Mouse (Mus musculus): ENCODE data around the gene Schip1. TPM values are rescaled to one million over a fixed set of nuclear protein-coding genes. Genes with fewer than 3 reads are reported as not detected.

The Schip1 gene
- total RNA-seq, 1 experiment from 2014 or later = 23.1 TPM

DNA sequence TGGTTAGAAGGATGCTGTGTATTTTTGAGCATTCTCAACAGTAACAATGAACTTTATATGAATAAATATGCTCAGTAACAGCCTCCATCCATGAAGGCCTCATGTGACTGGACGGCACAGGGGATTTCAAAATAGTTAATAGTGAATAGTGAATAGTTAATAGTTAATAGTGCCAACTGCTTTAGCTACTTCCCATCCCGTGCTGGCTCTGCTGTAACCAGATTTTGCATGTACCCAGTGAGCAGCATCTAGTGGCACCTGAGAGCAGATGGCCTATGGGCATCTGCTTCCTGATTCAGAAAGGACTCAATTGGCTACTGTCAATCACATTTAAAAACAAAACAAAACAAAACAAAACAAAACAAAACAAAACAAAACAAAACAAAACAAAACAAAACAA lies 329.0 kb downstream of the Schip1 start:
- DNase-seq = no peak

DNA sequence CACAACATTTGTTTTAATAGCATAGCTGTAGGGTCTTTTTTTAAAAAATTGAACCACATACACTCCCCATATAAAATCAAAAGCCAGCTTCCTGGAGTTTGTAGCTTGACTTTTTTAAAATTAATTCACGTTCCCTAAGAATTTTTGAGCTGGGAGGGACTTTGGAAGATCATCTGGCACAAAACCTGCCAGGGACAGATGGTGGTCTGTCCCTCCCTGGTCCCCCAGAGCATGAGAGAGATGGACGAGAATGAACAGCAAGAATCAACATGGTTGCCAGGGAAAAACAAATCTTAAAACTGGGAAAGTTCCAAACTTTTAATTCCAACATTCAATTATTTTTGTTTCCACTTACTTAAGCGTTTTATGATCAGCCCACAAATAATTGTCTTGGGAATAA lies 334.1 kb downstream of the Schip1 start:
- DNase-seq = no peak

DNA sequence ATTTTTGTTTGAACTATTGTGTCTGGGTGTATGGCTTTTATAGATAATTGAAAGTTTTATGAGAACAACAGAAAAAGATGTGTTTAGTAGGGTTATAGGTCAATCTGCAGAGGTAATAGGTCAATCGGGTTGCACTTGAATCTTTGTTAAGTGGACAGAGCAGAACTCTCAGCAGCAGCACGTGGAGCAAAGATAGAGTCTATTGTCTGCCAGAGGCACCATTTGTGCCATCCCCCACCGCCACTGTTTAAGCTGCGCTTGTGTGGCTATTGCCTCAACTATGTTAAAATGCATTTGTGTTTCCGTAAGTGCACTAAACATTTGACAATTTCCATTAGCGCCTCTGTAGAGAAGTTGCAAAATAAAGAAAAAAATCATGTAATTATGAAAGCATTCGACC lies 335.5 kb downstream of the Schip1 start:
- no peak for DNase-seq

DNA sequence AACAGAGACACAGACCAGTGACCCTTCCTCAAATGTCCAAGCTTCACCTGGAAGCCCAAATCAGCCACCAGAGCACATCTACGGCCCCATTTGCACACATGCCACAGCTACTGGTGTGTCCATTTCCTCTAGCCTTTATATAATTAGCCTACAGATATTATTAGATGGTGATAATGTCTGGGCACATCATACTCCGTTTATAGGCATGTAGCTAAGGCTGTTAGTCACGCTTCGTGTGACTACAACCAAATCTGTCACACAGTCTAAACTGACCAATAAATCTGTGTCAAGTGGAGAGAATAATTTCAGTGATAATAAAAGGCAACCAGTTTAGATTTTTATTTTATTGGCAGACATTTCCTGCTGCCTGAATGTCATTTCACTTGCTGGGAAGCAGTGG lies 338.7 kb downstream of the Schip1 start:
- no peak for DNase-seq

DNA sequence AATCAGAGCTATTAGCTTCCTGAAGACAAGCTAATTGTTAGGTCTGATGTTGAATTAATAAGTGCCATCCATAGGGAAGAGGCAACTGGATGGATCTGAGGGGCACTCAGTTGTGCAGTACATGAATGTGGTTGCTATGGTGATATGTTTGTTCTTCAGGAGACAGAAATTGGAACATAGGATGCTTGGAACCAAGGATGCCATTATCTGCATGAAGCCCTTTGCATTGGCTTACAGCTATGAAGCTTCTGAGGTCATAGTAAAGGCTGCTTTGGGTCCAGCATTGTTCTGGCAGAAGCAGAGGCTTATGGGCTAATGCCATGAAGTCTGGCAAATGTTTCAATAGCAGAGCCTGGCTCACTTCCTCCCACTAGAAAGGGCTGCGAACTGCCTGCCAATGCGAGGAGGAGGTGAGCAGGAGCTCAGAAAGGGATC lies 339.2 kb downstream of the Schip1 start:
- DNase-seq = no peak

DNA sequence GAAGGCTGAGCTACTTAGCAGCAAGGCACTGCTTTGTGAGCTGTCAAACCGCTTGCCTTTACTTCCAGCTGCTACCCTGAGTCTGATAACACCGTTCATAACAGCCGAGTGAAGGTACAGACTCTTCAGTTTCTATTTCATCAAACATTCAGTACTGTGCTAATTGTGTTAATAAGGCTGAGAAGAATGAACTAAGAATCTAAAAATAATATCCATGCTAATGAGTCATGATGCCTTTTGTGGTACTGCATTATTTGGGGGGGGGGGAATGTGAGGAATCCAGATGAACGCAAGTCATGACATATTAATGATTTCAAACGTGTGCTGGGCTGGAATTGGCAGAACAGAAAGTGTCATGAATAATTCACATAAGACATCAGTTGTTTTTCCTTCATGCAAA lies 341.1 kb downstream of the Schip1 start:
- no peak for DNase-seq

DNA sequence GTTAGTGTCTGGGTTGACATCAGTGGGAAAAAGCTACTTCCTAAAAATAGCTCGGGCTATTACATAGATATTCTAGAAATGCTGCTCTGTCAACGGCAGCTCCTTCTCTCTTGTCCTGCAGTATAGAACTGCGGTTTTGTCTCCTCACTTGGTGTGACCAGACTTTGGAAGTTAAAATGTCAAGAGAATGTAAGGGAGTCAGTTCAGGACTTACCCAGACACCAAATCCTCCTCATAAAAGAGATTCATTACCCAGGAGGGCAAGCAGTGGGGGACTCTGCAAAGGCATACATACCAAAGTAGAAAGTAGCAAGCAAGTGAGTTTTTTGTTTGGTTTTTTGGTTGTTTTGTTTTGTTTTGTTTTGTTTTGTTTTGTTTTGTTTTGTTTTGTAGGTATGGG lies 347.7 kb downstream of the Schip1 start:
- no peak for DNase-seq

DNA sequence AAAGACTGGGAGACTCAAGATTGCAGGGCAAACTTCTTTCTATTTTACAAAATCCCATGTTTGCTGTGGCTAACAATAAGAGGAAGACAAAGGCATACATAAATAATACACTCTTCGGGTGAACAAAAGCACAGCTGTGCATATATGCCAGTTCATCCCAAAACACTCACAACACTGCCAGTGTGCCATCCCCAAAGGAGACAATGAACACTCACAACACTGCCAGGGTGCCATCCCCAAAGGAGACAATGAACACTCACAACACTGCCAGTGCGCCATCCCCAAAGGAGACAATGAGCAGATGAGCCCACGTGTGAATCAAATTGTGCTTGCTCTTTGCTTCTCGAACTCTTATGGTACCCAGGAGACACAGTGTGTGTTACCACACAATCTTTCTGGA lies 355.2 kb downstream of the Schip1 start:
- no peak for DNase-seq

DNA sequence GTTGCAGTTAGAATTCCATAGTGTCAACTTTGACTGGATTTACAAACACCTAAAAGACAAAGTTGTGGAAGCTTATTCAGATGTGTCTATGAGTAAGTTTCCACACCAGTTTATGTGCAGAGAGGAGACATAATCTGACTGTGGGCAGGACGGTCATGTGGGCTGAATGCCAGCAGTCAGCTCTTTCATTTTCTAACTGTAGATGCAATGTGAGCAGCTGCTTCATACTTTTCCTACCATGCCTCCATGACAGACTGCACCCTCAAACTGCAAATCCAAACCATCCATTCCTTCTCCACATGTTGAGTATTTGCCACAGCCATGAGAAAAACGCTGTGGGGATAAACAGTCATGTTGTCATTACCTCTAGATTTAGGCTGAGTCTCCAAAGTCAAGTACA lies 356.3 kb downstream of the Schip1 start:
- no peak for DNase-seq

DNA sequence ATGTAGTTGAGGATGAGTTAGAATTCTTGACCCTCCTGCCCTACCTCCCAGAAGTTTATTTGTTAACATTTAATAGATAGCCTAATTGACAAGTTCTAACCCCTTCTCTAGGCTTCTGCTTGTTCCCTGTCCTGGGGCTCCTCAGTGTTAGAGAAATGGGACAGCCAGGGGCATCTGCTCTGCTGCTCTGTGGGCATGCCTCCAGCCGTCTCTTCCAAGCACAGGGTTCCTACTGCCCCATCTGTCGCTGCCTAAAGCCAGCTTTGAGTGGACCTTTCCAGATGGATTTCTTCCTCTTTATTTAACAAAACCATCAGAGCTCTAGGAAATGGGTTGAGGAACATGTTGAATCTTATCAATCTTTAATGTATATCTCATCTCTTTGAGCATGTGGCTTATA lies 357.2 kb downstream of the Schip1 start:
- no peak for DNase-seq

DNA sequence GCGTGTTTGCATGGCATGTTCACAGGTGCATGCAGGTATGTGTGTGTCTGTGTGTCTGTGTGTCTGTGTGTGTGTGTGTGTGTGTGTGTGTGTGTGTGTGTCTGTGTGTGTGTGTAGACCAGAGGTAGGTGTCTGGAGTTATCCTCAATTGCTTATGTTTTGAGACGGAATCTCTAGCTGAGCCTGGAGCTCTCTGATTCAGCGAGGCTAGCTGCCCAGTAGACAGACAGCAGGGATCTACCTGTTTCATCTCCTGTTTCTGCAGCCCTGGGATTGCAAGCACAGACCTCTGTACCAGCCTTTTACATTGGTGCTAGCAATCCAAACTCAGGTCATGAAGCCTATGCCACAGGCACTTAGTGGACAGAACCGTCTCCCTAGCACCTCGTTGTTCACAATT lies 363.5 kb downstream of the Schip1 start:
- DNase-seq = no peak

DNA sequence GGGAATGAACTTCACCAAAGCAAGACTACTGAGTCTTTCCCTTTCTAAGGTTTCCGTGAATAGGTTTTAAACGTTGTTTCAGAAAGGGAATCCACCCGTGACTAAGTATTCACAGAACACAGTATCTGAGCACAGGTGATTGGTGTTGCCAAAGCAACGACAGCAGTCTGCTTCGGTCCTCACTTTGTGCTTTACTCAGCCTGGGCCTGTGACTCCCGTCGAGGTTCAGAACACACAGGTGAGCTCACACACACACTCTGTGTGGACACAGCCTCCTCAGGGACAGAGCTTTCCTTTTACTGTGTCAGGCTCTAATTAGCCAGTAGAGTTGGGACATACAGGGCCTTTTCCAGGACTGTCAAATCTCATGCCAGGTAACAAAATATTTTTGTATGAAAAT lies 369.8 kb downstream of the Schip1 start:
- no peak for DNase-seq

DNA sequence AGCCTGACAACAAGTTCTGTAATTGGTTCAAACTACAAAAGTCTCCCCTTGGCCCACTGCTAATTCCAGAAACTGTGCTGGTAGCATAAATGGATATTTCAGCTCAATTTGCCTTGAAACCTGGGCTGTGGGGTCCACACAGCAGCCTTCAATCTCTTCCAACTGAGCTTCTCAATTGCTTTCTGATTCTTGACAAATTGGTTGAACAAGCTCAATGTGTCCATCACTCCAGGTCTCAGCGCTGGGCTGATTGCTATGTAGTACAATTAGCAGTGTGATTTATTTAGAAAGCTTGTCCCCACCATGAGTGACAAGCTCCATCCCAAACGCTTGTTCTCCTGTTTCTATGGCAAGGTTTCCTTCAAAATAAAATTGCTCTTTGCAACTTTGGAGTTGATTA lies 370.3 kb downstream of the Schip1 start:
- DNase-seq = no peak

DNA sequence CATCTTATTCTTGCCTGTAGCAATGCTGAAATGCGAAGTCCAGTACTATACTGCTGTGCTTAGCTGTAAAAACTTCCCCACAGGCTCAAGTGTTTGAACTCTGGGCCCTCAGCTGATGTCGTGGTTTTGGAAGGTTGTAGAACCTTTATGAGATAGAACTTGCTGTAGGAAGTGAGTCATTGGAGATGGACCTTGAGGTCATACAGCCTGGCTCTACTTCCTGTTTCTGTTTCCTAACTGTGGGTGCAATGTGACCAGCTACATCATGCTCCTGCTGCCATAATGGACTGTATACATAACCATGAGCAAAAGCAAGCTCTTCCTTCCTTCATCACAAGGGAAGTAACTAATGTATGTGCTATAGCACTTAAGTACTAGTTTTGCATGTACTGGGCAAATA lies 383.9 kb downstream of the Schip1 start:
- no peak for DNase-seq

DNA sequence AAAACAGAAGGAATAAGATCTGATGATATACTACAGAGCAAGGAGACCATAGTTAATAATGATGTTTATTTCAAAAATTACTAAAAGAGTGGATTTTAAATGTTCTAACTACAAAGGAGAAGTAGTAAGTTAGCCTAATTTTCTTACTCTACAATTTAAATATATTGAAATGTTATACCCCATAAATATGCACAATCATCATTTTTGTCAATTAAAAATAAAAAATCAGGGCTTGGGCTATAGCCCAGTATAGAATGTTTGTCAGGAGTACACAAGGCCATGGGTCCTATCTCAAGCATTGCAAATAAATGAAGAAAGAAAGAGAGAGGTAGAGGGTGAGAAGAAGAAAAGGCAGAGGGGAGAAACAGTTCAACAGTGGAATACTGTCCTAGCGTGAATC lies 387.0 kb downstream of the Schip1 start:
- DNase-seq = no peak

DNA sequence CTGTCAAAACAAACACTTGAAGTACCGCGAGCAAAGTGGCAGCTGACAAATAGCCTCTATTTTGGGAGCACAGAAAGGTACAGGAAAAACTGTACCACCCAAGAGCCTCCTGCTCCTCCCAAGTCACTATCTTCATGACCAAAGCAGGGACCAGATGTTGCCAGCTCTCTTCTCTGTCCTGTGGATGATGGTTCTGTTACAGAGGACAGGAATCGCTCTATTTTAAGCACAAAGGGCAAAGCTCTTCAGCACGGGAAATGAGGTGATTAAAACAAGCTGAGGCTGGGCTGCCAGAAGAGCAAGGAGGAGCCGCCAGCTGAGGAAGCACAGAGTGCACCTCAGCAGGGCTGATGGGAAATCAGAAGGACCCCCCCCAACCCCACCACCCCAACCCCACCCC lies 388.7 kb downstream of the Schip1 start:
- DNase-seq = no peak

DNA sequence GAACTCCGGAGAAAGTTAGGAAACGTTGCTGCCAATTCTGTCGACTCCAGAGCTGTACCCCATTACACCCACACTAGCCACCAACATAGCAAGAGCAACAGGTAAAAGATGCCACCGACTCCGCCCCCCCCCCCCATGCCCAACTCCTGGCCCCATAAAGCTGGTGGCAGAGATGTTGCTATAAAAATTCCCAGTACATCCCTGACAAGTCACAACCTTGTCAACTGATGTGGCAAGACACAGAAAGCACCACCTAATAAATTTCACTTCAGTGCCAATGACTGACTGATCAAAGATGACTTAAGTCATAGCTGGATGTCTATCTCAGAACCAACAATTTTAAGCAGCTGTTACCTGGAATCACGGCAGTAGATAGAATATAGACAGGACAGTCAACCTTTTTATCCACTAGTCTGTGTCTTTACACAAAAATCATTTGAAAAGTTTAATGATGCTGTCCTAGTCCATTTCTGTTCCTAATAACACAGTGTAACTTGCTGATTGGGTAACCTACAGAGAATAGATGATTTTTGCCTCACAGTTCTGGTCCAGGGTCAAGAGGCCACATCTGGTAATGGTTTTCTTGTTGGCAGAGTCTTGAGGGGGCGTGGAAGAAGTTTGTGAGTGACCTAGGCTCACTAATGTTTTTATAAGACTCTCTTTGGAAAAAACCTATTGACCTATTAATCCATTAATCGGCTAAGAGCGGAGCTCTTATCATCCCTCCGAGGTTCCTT lies 389.3 kb downstream of the Schip1 start:
- no peak for DNase-seq

DNA sequence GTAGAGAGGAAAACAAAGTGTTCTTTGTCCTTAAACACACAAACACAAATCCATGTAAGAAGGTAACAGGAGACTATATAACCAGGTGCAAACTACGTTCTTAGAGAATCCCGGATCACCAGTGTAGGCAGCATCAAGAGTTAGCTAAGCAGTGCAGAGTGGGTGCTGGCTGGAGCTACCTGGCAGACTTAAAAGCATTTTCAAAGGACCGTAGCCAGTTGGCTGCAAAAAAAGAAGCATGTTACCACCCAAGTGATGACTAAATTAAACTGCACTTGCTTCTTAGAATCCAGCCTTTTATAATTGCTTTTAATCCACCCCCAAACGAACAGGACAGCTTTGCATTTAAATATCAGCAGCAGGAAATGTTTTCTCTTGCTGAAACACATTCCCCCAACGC lies 402.0 kb downstream of the Schip1 start:
- DNase-seq = no peak

DNA sequence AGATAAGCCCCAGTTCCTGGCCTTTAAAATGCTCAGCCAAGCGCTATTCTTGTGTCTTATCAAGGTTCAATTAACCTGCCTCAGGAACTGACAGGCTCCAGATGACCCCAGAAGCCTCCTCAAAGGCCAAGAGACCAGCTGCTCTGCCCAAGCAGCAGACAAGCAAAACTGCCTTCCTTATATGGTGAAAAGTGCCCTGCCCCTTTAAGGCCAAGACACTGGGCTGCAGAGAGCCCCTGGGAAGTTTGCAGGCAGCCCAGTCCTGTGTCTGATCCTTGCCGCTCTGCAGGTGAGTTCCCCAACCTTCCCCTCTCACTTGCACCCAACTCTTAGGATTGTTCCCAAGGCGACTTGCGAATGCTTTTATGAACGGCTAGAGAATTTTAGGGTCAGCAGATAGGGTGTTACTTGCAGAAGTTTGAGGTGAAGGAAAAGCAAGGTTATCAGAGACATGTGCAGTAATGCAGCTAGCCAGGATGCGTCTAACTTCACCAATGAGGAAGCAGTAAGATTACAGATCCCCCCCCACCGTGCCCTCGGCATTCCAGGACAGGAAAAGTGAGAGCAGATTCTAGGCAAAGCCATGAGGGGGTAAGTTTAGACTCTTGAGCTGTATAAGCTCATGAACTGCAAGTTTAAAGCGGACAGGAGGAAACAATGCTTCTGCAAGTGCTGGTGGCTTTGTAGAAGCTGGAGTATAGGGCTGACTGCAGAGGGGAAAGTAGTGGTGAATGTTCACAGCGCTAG lies 403.5 kb downstream of the Schip1 start:
- DNase-seq = peak; percentile 7

DNA sequence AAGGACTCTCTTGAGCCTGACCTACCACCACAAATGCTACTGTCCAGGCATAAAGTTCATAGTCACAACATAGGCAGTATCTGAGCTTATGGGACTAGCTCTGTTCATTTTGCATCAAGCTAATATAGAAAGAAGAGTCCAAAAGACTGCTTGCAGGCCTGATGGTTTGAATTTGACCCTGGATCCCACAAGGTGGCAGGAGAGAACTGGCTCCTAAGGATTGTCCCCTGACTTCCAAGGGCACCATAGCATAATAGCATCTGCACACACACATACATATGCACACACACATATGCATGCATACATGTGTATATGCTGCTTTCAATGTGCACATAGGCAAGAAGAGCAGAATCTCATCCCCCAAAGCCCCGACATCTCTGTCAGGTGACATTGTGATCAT lies 405.0 kb downstream of the Schip1 start:
- DNase-seq = no peak

DNA sequence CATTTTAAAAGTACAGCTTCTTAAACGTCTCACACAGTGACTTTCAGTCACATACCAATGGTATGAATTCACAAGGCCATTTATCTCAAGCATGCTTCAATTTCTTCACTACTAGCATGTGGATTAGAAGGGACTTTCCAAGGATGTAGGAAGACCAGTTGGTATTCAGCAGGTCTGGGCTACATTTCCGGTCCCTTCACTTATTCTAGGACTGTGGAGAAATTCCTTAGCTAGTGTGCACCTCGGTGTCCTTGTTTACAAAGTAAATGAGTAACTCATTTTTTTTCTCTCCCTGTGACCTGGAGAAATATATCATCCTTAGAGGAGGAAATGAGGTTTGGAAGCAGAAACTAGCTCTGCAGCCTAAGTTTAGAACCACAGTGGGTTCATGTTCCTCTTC lies 405.5 kb downstream of the Schip1 start:
- no peak for DNase-seq

DNA sequence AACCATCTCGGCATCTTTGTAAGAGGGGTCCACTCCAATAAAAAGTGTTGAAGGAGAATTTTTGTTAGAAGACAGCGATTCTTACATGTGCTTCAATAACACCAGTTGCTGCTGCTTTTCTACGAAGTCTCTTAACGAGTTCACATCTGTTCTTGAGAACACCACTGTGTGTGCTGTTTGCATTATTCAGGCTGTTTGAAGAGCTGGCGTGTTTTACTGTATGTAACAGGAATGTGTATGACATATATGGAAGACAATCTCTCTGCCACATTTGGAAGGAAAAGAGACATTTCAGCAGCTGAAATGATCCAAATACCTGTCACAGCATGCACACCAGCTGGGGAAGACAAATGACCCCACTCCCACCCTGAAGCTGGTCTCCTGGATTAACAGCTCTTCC lies 406.0 kb downstream of the Schip1 start:
- no peak for DNase-seq

DNA sequence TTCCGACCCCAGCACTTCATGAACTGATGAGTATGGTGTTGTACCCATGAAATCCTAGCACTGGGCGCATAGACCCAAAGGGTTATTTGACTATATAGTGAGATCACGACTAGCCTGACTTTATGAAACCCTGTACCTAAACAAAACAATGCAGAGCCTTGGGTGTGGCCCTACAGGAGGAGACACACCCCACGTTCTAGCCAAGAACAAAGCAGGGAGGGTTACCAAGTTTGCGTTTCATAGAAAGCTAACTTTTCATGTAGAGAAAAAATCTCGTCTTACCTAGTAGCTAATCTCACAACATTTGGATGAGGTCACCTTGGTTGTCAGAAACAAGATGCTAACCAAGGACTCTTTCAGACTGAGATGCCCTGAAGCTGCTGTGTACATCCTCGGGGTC lies 411.7 kb downstream of the Schip1 start:
- no peak for DNase-seq

DNA sequence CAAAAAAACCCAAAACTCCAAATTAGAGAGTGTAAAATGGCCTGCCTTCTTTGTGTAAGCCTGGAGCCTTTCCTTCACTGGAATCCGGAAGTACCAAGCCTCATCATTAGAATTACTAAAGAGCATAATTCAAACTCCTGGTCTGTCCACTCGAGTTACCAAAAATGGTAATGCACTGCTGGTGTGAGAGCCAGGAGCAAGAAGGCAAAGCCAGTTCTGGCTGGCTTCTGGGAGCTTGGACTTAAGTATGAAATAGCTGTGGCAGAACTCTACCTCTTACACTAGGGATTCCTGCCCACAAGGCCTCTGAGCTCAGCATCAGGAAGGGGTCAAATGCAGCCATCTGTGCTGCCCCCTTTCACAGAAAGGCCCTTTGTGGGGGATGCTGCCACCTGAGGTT lies 412.9 kb downstream of the Schip1 start:
- DNase-seq = no peak

All from adrenal gland, postnatal 25 days (tissue).